8 mouse cellular contexts compared by ENCODE assay signal in the genomic region with DNA sequence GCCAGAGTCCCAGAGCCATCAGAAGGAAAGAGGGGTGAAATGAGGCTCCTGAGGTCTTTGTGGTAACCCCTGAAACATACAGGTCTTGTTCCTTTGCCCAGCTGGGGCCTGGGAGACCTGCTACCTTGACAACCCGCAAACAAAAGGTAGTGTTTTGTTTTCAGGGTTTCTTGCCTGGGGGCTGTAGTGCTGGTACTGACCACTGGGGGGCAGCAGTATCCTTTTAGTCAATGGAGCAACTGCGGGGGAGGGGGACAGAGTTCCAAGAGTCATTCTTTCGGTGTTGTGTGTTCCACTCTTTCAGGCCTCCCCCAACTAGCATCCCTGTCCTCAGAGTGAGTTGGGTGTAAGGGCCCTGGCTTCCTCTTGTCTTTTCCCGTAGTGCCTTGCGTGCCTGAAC. TPM values are rescaled to one million over a fixed set of nuclear protein-coding genes. Genes with fewer than 3 reads are reported as not detected.
DNase-seq lines count a peak whose midpoint lies in the region; ATAC-seq lines count a peak whose summit lies in the region.

No protein-coding gene starts in this region.

- no peaks in the 10 kb centered on the region for H3K36me3 ChIP-seq in liver, embryonic 12.5 days
- no peaks in the 10 kb centered on the region for H3K36me3 ChIP-seq in stomach, embryonic 15.5 days

- DNase-seq in 416B (ENCODE audit: low read depth), result peak; percentile 75
- peak; percentile 82 to 84 for DNase-seq in adrenal gland, adult 18-20 months (ENCODE audit: low spot score in 2 of 2)
- DNase-seq in embryo, embryonic 9.5 days (ENCODE audit: extremely low spot score), result peak; percentile 86
- peak; percentile 80 for DNase-seq in heart, adult 8-10 months (ENCODE audit: low spot score)
- DNase-seq in kidney, adult 9 months, result peak; percentile 83
- peak; percentile 96 for DNase-seq in naive thymus-derived CD4-positive, alpha-beta T cell, adult 2 months (ENCODE audit: low read depth)

- ATAC-seq in liver, embryonic 12.5 days, result no peak
- ATAC-seq in stomach, embryonic 15.5 days (ENCODE audit: insufficient read depth, low FRiP score, low read depth), result no peak

- peaks cover 21% of the 10 kb centered on the region for H3K4me1 ChIP-seq in liver, embryonic 12.5 days
- H3K4me1 ChIP-seq in stomach, embryonic 15.5 days, result peaks cover 36% of the 10 kb centered on the region

- H3K4me2 ChIP-seq in liver, embryonic 12.5 days, result peak overlapping the region; percentile 78
- H3K4me2 ChIP-seq in stomach, embryonic 15.5 days, result peak overlapping the region; percentile 97

- no peak overlapping the region for H3K9ac ChIP-seq in liver, embryonic 12.5 days
- no peak overlapping the region for H3K9ac ChIP-seq in stomach, embryonic 15.5 days

- H3K4me3 ChIP-seq in liver, embryonic 12.5 days, result no peak overlapping the region
- peak overlapping the region; percentile 70 for H3K4me3 ChIP-seq in stomach, embryonic 15.5 days (replicated peaks)

- WGBS in liver, embryonic 12.5 days (ENCODE audit: insufficient replicate concordance), result 11% methylated on average over 5 of the region's 5 CpGs
- WGBS in stomach, embryonic 15.5 days, result 19% methylated on average over 5 of the region's 5 CpGs

- H3K27ac ChIP-seq in liver, embryonic 12.5 days, result no peak overlapping the region
- H3K27ac ChIP-seq in stomach, embryonic 15.5 days, result no peak overlapping the region

- H3K27me3 ChIP-seq in liver, embryonic 12.5 days (replicated peaks), result peaks cover 61% of the 10 kb centered on the region
- H3K27me3 ChIP-seq in stomach, embryonic 15.5 days (replicated peaks), result no peaks in the 10 kb centered on the region

- no peaks in the 10 kb centered on the region for H3K9me3 ChIP-seq in liver, embryonic 12.5 days (replicated peaks)
- H3K9me3 ChIP-seq in stomach, embryonic 15.5 days, result no peaks in the 10 kb centered on the region

RNA-seq across cellular contexts. Expression of a gene that starts 1.6 kb away (rescaled TPM):
- 10 to 100 TPM; 24.3 to 24.4 TPM for total RNA-seq in adrenal gland, adult 18-20 months (2021)
- total RNA-seq in heart, adult 8-10 months (2022), result 10 to 100 TPM in 2 of 4 experiments, 1 to 10 TPM in 2; 8.5 to 13.9 (median 9.8) TPM
- polyA plus RNA-seq in liver, embryonic 12.5 days (2016; fragmentation: Nextera tagmentation; extraction: Ambion mirVana), result 4.3 and 5.5 TPM in 2 replicates
- polyA plus RNA-seq in stomach, embryonic 15.5 days (2015; fragmentation: Nextera tagmentation; extraction: Ambion mirVana), result 27.5 and 30.9 TPM in 2 replicates

RNA-seq across cellular contexts. Expression of a gene that starts 8.6 kb away (rescaled TPM):
- total RNA-seq in adrenal gland, adult 18-20 months (2021), result 1 to 10 TPM; 2.0 TPM
- total RNA-seq in heart, adult 8-10 months (2022), result 1 to 10 TPM in 2 of 4 experiments, not detected in 2; 1.4 TPM
- 0.64 and 0.71 TPM in 2 replicates for polyA plus RNA-seq in liver, embryonic 12.5 days (2016; fragmentation: Nextera tagmentation; extraction: Ambion mirVana)
- polyA plus RNA-seq in stomach, embryonic 15.5 days (2015; fragmentation: Nextera tagmentation; extraction: Ambion mirVana), result 8.5 and 8.8 TPM in 2 replicates

RNA-seq across cellular contexts. Expression of a gene that starts 17.8 kb away (rescaled TPM):
- 1 to 10 TPM; 4.5 to 6.3 TPM for total RNA-seq in adrenal gland, adult 18-20 months (2021)
- total RNA-seq in heart, adult 8-10 months (2022), result 1 to 10 TPM; 1.2 to 2.4 (median 2.1) TPM
- 0.37 and 0.39 TPM in 2 replicates for polyA plus RNA-seq in liver, embryonic 12.5 days (2016; fragmentation: Nextera tagmentation; extraction: Ambion mirVana)
- polyA plus RNA-seq in stomach, embryonic 15.5 days (2015; fragmentation: Nextera tagmentation; extraction: Ambion mirVana), result 2.7 and 3.2 TPM in 2 replicates

RNA-seq across cellular contexts. Expression of a gene that starts 46.6 kb away (rescaled TPM):
- 10 to 100 TPM; 54.4 to 63.2 TPM for total RNA-seq in adrenal gland, adult 18-20 months (2021)
- 10 to 100 TPM; 39.1 to 46.8 (median 42.0) TPM for total RNA-seq in heart, adult 8-10 months (2022)
- polyA plus RNA-seq in liver, embryonic 12.5 days (2016; fragmentation: Nextera tagmentation; extraction: Ambion mirVana), result 39.8 and 41.0 TPM in 2 replicates
- 51.8 and 54.6 TPM in 2 replicates for polyA plus RNA-seq in stomach, embryonic 15.5 days (2015; fragmentation: Nextera tagmentation; extraction: Ambion mirVana)

RNA-seq across cellular contexts. Expression of a gene that starts 48.4 kb away (rescaled TPM):
- 1 to 10 TPM; 1.4 to 2.8 TPM for total RNA-seq in adrenal gland, adult 18-20 months (2021)
- total RNA-seq in heart, adult 8-10 months (2022), result under 1 TPM in 1 of 4 experiments, not detected in 3; 0.43 TPM
- not detected in 2 replicates for polyA plus RNA-seq in liver, embryonic 12.5 days (2016; fragmentation: Nextera tagmentation; extraction: Ambion mirVana)
- polyA plus RNA-seq in stomach, embryonic 15.5 days (2015; fragmentation: Nextera tagmentation; extraction: Ambion mirVana), result 0.72 and 0.85 TPM in 2 replicates
